Mouse (Mus musculus) hindbrain, postnatal 0 days (tissue): ENCODE results near the gene A230050P20Rik. TPM values are rescaled to one million over a fixed set of nuclear protein-coding genes. Genes with fewer than 3 reads are reported as not detected.

Source experiments
- ATAC-seq: fragments of 200-750 bp; cut with Nextera tagmentation; 2 replicates; pipeline ENCODE4 v1.8.0; 2017; ENCODE audit warnings: mild to moderate bottlenecking, moderate TSS enrichment, moderate library complexity
- DNase-seq: peaks from one replicate; pipeline ENCODE4 v3.0.0-alpha.2; 2015; ENCODE audit warnings: low spot score
- H3K27ac ChIP-seq: fragments of 300-500 bp; sonication (generic); 2 replicates; pipeline ENCODE4 v1.5.1; 2014; ENCODE audit warnings: mild to moderate bottlenecking
- H3K27me3 ChIP-seq: fragments of 300-500 bp; sonication (generic); 2 replicates; pipeline ENCODE4 v1.6.1; 2014; ENCODE audit warnings: low read length, mixed read lengths; ENCODE audit not compliant: insufficient read depth
- H3K36me3 ChIP-seq: fragments of 300-500 bp; sonication (generic); 2 replicates; pipeline ENCODE4 v1.6.1; 2014; ENCODE audit warnings: low read length, mixed read lengths; ENCODE audit not compliant: insufficient read depth
- H3K4me1 ChIP-seq: fragments of 300-500 bp; sonication (generic); 2 replicates; pipeline ENCODE4 v1.6.1; 2014; ENCODE audit warnings: antibody characterized with exemption, low read length, mixed read lengths; ENCODE audit not compliant: insufficient read depth
- H3K4me2 ChIP-seq: fragments of 300-500 bp; sonication (generic); 2 replicates; pipeline ENCODE4 v1.6.1; 2014; ENCODE audit warnings: low read depth, mild to moderate bottlenecking, low read length, moderate library complexity, mixed read lengths
- H3K4me3 ChIP-seq: fragments of 300-500 bp; sonication (generic); 2 replicates; pipeline ENCODE4 v1.5.1; 2014; ENCODE audit warnings: low read length
- H3K9ac ChIP-seq: fragments of 300-500 bp; sonication (generic); replicated peaks from 2 replicates; pipeline ENCODE4 v1.6.1; 2014; ENCODE audit warnings: mild to moderate bottlenecking, low read length, moderate library complexity, mixed read lengths
- H3K9me3 ChIP-seq: fragments of 300-500 bp; sonication (generic); 2 replicates; pipeline ENCODE4 v1.6.1; 2016; ENCODE audit warnings: low read length, mixed read lengths
- CTCF ChIP-seq: IDR thresholded peaks from 2 replicates; pipeline ENCODE4 v1.5.1; 2016; ENCODE audit warnings: antibody characterized with exemption, control low read depth, low read depth
- WGBS: fragments of 180-500 bp; shearing (Covaris S2); extraction: QIAGEN DNeasy Blood & Tissue Kit; methylation state at CpG from one replicate; pipeline ENCODE4 v1.1.7; 2014; 5-methylcytosine and 5-hydroxymethylcytosine counted together
- polyA plus RNA-seq: library from polyadenylated mRNA; unstranded; fragments of >200 nt; fragmentation: Nextera tagmentation; extraction: Ambion mirVana; gene quantifications from 2 replicates; pipeline ENCODE4 v1.2.1, GENCODE M21; 2015
- total RNA-seq: library from RNA; depleted of rRNA; stranded (reverse); fragments of >200 nt; gene quantifications from 2 replicates; pipeline ENCODE4 v1.2.3, GENCODE M21; 2014; rRNA removed

The A230050P20Rik gene
- total RNA-seq: 22.8 and 26.0 TPM in 2 replicates
- polyA plus RNA-seq: 32.7 and 34.1 TPM in 2 replicates

DNA sequence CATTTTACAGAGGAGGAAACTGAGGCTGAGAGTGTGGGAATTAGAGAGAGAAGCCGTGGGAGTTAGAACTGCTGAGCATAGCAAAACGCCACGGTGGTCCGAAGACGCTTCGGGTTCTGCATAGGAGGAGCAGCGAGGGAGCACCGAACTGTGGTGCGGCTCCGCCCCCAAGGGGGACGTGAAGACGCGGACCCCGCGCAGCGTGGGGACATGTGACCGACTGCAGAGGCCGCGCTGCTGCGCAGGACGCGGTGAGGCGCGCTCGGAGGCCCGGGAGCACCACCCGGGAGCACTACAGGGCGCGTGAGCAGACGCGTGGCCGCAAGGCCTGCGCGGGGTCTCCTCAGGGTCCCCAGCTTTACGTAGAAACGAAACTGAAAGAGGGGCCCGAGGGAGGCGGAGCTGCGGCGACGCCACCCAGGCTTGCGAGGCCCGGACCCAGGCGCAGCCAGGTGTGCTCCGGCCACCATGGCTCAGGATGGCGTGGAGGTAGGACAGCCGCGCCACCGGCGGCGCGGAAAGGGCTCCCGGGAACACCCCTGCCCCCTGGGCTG, at the start of gene A230050P20Rik:
TSS of gene A230050P20Rik (plus strand) at position 195 of the 554 bp plus-strand sequence.
- no peak for TF ChIP-seq CTCF
- ATAC-seq: peak; percentile 81
- 9% methylated on average over 53 of the region's 53 CpGs for WGBS

DNA sequence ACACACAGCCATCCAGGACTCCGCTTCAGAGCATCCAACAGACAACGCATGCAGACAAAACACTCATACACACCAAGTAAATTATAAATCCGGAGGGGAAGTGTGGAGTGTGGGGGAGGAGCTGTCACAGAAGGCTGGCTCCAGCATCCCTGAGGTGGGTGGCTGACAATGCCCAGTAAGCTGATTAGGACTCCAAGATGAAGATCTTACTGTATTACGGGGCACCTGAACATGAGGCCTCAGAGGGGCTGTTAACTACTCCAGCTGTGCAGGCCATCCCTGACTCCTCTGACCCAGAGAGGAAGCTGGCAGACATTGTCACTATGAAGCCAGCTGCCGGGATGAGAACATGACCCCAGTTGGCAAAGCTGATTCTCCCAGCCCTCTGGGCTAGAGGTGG, 48.4 kb upstream of the A230050P20Rik start:
- H3K4me1 ChIP-seq: no peaks in the 10 kb centered on the region

More for the DNA sequence above, at the start of gene A230050P20Rik:
- Histone ChIP-seq H3K9me3 (no peaks in the 10 kb centered on the region), H3K4me2 (peak within 1 kb of the TSS; percentile 63), H3K9ac (peak within 1 kb of the TSS; percentile 52), H3K36me3 (no peaks in the 10 kb centered on the region), H3K27ac (no peak within 1 kb of the TSS), H3K4me1 (no peaks in the 10 kb centered on the region), H3K27me3 (no peaks in the 10 kb centered on the region), H3K4me3 (peak within 1 kb of the TSS; percentile 41)
- DNase-seq: peak; percentile 76

DNA sequence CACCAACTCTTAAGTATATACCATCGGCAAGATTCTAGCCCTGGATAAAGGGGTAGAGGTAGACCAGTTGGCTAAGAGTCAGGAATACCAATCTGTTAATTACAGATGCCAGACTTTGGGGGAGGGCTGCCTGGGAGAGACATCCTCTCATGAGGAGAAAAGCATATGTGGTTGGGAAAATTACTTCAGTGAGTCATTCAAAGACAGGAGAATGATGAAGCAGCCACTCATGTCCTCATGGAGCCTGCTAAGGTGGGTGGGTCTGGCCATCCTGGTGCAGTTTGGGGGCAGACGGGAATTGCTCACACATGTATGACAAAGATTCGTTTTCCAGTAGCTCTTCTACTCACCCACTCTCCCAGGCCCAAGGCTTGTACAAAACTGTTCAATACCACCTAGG, 45.6 kb upstream of the A230050P20Rik start:
- H3K4me2 ChIP-seq: no peak overlapping the region
- WGBS: 77% methylated on average over 3 of the region's 3 CpGs
- H3K36me3 ChIP-seq: no peaks in the 10 kb centered on the region
- ATAC-seq (no peak), DNase-seq (no peak)
- no peak overlapping the region for H3K27ac ChIP-seq
- H3K27me3 ChIP-seq: no peaks in the 10 kb centered on the region
- no peak for TF ChIP-seq CTCF
- H3K4me3 ChIP-seq: no peak overlapping the region
- H3K9ac ChIP-seq: no peak overlapping the region
- H3K4me1 ChIP-seq: no peaks in the 10 kb centered on the region
- H3K9me3 ChIP-seq: no peaks in the 10 kb centered on the region

More for the DNA sequence above, 48.4 kb upstream of the A230050P20Rik start:
- Histone ChIP-seq H3K36me3 (no peaks in the 10 kb centered on the region), H3K27me3 (no peaks in the 10 kb centered on the region), H3K9ac (no peak overlapping the region), H3K27ac (no peak overlapping the region), H3K4me2 (no peak overlapping the region), H3K9me3 (no peaks in the 10 kb centered on the region), H3K4me3 (no peak overlapping the region)
- WGBS: 62% methylated on average over 5 of the region's 5 CpGs
- no peak for DNase-seq
- no peak for TF ChIP-seq CTCF
- ATAC-seq: no peak

DNA sequence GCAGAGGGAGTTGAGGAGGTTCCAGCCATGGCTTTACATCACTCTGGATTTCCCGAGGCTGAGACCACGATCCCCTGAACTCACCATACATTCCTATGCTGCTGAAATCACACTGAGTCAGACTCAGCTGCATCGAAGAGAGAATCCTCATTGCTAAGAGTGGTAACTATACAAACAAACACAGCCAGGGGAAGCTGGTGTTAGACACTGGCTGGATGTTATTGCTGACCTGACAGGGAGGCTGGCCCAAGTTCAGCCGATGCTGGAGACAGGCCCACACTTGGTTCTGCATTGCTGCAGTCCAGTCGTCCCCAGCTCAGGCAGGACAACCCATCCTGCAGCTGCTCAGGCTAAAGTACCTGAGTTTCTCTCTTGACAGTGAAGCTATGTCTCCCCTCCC, 42.7 kb upstream of the A230050P20Rik start:
- 64% methylated on average over 5 of the region's 5 CpGs for WGBS
- Histone ChIP-seq H3K9me3 (no peaks in the 10 kb centered on the region), H3K27ac (no peak overlapping the region), H3K36me3 (no peaks in the 10 kb centered on the region), H3K27me3 (no peaks in the 10 kb centered on the region), H3K4me3 (no peak overlapping the region), H3K9ac (no peak overlapping the region), H3K4me1 (0 out of 2 replicates have a peak, but pooled peaks cover 2% of the 10 kb centered on the region), H3K4me2 (no peak overlapping the region)
- TF ChIP-seq CTCF: no peak
- DNase-seq: no peak
- ATAC-seq: no peak

DNA sequence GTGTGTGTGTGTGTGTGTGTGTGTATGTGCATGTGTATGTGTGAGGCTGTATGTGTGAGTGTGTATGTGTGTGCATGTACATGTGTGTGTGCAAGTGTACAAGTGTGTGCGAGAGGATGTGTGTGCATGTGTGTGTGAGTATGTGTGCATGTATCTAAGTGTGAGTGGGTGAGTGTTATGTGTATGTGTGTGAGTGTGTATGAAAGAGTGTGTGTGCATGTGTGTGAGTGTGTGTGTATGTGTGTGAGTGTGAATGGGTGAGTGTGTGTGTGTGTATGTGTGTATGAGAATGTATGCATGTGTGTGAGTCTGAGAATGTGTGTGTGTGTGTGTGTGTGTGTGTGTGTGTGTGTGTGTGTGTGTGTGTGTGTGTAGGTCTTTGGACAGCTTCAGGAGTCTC, 40.3 kb upstream of the A230050P20Rik start:
- TF ChIP-seq CTCF: no peak
- Histone ChIP-seq H3K4me3 (no peak overlapping the region), H3K36me3 (no peaks in the 10 kb centered on the region), H3K27me3 (no peaks in the 10 kb centered on the region), H3K4me1 (0 out of 2 replicates have a peak, but pooled peaks cover 3% of the 10 kb centered on the region), H3K4me2 (no peak overlapping the region), H3K9me3 (no peaks in the 10 kb centered on the region), H3K9ac (no peak overlapping the region), H3K27ac (no peak overlapping the region)
- 100% methylated on average over 1 of the region's 1 CpGs for WGBS
- DNase-seq: no peak
- no peak for ATAC-seq

DNA sequence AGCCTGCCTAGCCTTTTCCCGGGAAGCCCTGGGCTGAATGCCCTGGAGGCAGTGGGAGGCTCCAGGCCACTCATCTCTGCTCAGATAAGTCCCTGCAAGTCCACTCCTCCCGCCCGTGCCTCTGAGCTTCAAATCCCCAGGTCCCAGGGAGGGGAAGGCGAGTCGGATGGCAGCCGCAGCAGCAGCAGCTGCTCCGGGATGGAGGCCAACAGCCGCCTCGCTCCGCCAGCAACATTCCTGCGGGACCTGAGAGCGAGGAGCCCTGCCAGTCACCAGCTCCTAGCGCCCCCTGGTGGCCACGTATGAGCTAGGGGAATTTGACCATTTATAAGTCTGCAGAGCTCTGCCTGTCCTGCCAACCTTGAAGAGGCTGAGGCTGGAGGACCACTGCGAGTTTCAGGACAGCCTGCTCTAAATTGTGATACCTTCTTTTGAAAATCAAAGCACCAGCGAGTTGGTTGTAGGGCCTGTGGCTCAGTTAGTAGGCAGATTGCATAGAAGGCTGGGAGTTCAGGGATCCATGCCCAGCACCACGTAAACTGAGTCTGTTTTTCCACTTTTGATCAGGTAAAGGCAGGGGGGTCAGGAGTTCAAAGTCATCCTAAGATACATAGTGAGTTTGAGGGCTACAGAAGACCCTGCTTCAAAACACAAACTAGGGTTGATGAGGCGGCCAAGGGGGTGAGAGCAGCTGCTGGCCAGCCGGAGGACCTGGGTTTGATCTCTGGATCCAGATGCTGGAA, 37.4 kb upstream of the A230050P20Rik start:
- no peaks in the 10 kb centered on the region for H3K9me3 ChIP-seq
- ATAC-seq: peak; percentile 93
- H3K9ac ChIP-seq: no peak overlapping the region
- DNase-seq: peak; percentile 96
- 0 out of 2 replicates have a peak overlapping the region, but pooled peaks have one; percentile 27 for H3K27ac ChIP-seq
- H3K27me3 ChIP-seq: no peaks in the 10 kb centered on the region
- WGBS: 15% methylated on average over 19 of the region's 19 CpGs
- no peaks in the 10 kb centered on the region for H3K36me3 ChIP-seq
- 0 out of 2 replicates have a peak, but pooled peaks cover 3% of the 10 kb centered on the region for H3K4me1 ChIP-seq
- no peak overlapping the region for H3K4me3 ChIP-seq
- peak overlapping the region; percentile 38 for H3K4me2 ChIP-seq
- TF ChIP-seq CTCF: peak; percentile 99
